Mouse (Mus musculus) kidney, adult 2 months (tissue): ENCODE measurements at regions not wholly inside any gene's neighbourhood (a gene's known extent, or its start where the extent isn't known, plus 50 kb on each side); places are given as distances from the start of the nearest gene placed in this dataset.

Experiments
- DNase-seq: peaks from one replicate; pipeline ENCODE4 v3.0.0; 2021
- H3K27ac ChIP-seq: fragments of 200-500 bp; 2 replicates; pipeline ENCODE4 v1.5.1; 2012; ENCODE audit warnings: low read depth, low read length, control low read depth, inconsistent platforms; ENCODE audit not compliant: insufficient read depth
- H3K27me3 ChIP-seq: fragments of 200-500 bp; replicated peaks from 2 replicates; pipeline ENCODE4 v1.6.1; 2012; ENCODE audit warnings: mild to moderate bottlenecking, moderate library complexity, low read length, inconsistent platforms; ENCODE audit not compliant: control insufficient read depth, insufficient read depth
- H3K36me3 ChIP-seq: fragments of 200-500 bp; 2 replicates; pipeline ENCODE4 v1.6.1; 2012; ENCODE audit warnings: mild to moderate bottlenecking, moderate library complexity, low read length, inconsistent platforms; ENCODE audit not compliant: control insufficient read depth, insufficient read depth
- H3K4me1 ChIP-seq: fragments of 200-500 bp; 2 replicates; pipeline ENCODE4 v1.6.1; 2011; ENCODE audit warnings: low read length; ENCODE audit not compliant: control insufficient read depth, insufficient read depth
- H3K4me3 ChIP-seq: fragments of 200-500 bp; 2 replicates; pipeline ENCODE4 v1.5.1; 2011; ENCODE audit warnings: mild to moderate bottlenecking, low read depth, low read length, control low read depth; ENCODE audit not compliant: insufficient read depth
- CTCF ChIP-seq: fragments of 200-500 bp; conservative IDR thresholded peaks from 2 replicates; pipeline ENCODE4 v1.5.1; 2011; ENCODE audit warnings: low read depth, mild to moderate bottlenecking, control low read depth, low read length, moderate library complexity, mixed read lengths; ENCODE audit not compliant: insufficient read depth, insufficient read length
- POLR2A ChIP-seq: fragments of 200-500 bp; IDR thresholded peaks from one replicate; pipeline ENCODE4 v1.6.1; 2011; ENCODE audit warnings: low read depth, low read length, control low read depth
- WGBS: fragments of 180-500 bp; shearing (Covaris S2); methylation state at CpG from one replicate; pipeline ENCODE4 v1.1.7; 2018; 5-methylcytosine and 5-hydroxymethylcytosine counted together

GRCm38 (mm10) chr13:111892141-111892540 lies 83.3 kb upstream of the Map3k1 start:
- no peak for TF ChIP-seq POLR2A
- no peak for TF ChIP-seq CTCF
- Histone ChIP-seq H3K36me3 (no peaks in the 10 kb centered on the region), H3K4me3 (no peak overlapping the region), H3K4me1 (peaks cover 6% of the 10 kb centered on the region; the same call in 1 of the 2 replicates), H3K27ac (no peak overlapping the region), H3K27me3 (no peaks in the 10 kb centered on the region)
- WGBS = 92% methylated on average over 8 of the region's 8 CpGs
- DNase-seq = no peak

- 53% methylated on average over 14 of the region's 14 CpGs for WGBS
- Histone ChIP-seq H3K27me3 (no peaks in the 10 kb centered on the region), H3K4me3 (no peak overlapping the region), H3K27ac (no peak overlapping the region), H3K4me1 (peaks cover 6% of the 10 kb centered on the region; the same call in 1 of the 2 replicates), H3K36me3 (no peaks in the 10 kb centered on the region)
- DNase-seq = no peak
- TF ChIP-seq POLR2A (no peak), CTCF (no peak)
Measured at GRCm38 (mm10) chr13:111893221-111893713, 84.5 kb upstream of the Map3k1 start.

- Histone ChIP-seq H3K36me3 (no peaks in the 10 kb centered on the region), H3K27me3 (no peaks in the 10 kb centered on the region), H3K27ac (no peak overlapping the region), H3K4me3 (no peak overlapping the region), H3K4me1 (peaks cover 6% of the 10 kb centered on the region; the same call in 1 of the 2 replicates)
- TF ChIP-seq CTCF (no peak), POLR2A (no peak)
- DNase-seq = peak; percentile 96
- 78% methylated on average over 15 of the region's 15 CpGs for WGBS
Measured at GRCm38 (mm10) chr13:111894804-111895478, 86.1 kb upstream of the Map3k1 start.

GRCm38 (mm10) chr13:111896279-111896678 lies 87.5 kb upstream of the Map3k1 start:
- H3K27ac ChIP-seq = no peak overlapping the region
- WGBS = 29% methylated on average over 2 of the region's 2 CpGs
- TF ChIP-seq CTCF (no peak), POLR2A (no peak)
- H3K4me1 ChIP-seq = peaks cover 3% of the 10 kb centered on the region; the same call in 1 of the 2 replicates
- H3K36me3 ChIP-seq = no peaks in the 10 kb centered on the region
- no peak overlapping the region for H3K4me3 ChIP-seq
- peak; percentile 19 for DNase-seq
- H3K27me3 ChIP-seq = no peaks in the 10 kb centered on the region

GRCm38 (mm10) chr13:111903361-111903760 lies 94.6 kb upstream of the Map3k1 start:
- no peak for TF ChIP-seq POLR2A
- no peak for TF ChIP-seq CTCF
- peaks cover 4% of the 10 kb centered on the region; the same call in 1 of the 2 replicates for H3K4me1 ChIP-seq
- WGBS = 61% methylated on average over 2 of the region's 2 CpGs
- no peak overlapping the region for H3K27ac ChIP-seq
- no peak overlapping the region for H3K4me3 ChIP-seq
- no peaks in the 10 kb centered on the region for H3K36me3 ChIP-seq
- DNase-seq = no peak
- no peaks in the 10 kb centered on the region for H3K27me3 ChIP-seq

- TF ChIP-seq CTCF = no peak
- TF ChIP-seq POLR2A = no peak
- H3K4me1 ChIP-seq = peaks cover 4% of the 10 kb centered on the region; the same call in 1 of the 2 replicates
- 69% methylated on average over 9 of the region's 9 CpGs for WGBS
- H3K27me3 ChIP-seq = no peaks in the 10 kb centered on the region
- no peak overlapping the region for H3K4me3 ChIP-seq
- no peak overlapping the region for H3K27ac ChIP-seq
- DNase-seq = no peak
- H3K36me3 ChIP-seq = no peaks in the 10 kb centered on the region
Measured at GRCm38 (mm10) chr13:111903931-111904330, 95.1 kb upstream of the Map3k1 start.

GRCm38 (mm10) chr13:111904616-111905212 lies 95.9 kb upstream of the Map3k1 start:
- Histone ChIP-seq H3K4me1 (peaks cover 7% of the 10 kb centered on the region), H3K27ac (no peak overlapping the region), H3K4me3 (no peak overlapping the region), H3K27me3 (no peaks in the 10 kb centered on the region), H3K36me3 (no peaks in the 10 kb centered on the region)
- TF ChIP-seq CTCF (no peak), POLR2A (no peak)
- no peak for DNase-seq
- whole genome bisulfite sequencing = 60% methylated on average over 16 of the region's 17 CpGs
